Mouse (Mus musculus): ENCODE data around the gene Rybp. TPM values are rescaled to one million over a fixed set of nuclear protein-coding genes. Genes with fewer than 3 reads are reported as not detected.

Gene Rybp
- total RNA-seq, 4 experiments from 2014 or later = 9.6 to 11.9 (median 10.5) TPM

GRCm38 (mm10) chr6:100220917-100221560, 66.2 kb downstream of the Rybp start:
- no peak for DNase-seq (ENCODE audit: low spot score)

- DNase-seq (ENCODE audit: low spot score) = no peak
These were observed 67.3 kb downstream of the Rybp start for GRCm38 (mm10) chr6:100219971-100220370.

- peak; percentile 48 for DNase-seq (ENCODE audit: low spot score)
These were observed 68.5 kb downstream of the Rybp start for GRCm38 (mm10) chr6:100218541-100219341.

GRCm38 (mm10) chr6:100217507-100217906, 69.8 kb downstream of the Rybp start:
- no peak for DNase-seq (ENCODE audit: low spot score)

GRCm38 (mm10) chr6:100216945-100217344, 70.3 kb downstream of the Rybp start:
- DNase-seq (ENCODE audit: low spot score) = no peak

GRCm38 (mm10) chr6:100215809-100216208, 71.5 kb downstream of the Rybp start:
- DNase-seq (ENCODE audit: low spot score) = peak; percentile 46

GRCm38 (mm10) chr6:100214132-100214913, 73.0 kb downstream of the Rybp start:
- DNase-seq (ENCODE audit: low spot score) = no peak

GRCm38 (mm10) chr6:100213596-100213995, 73.7 kb downstream of the Rybp start:
- DNase-seq (ENCODE audit: low spot score) = no peak

GRCm38 (mm10) chr6:100212820-100213219, 74.5 kb downstream of the Rybp start:
- DNase-seq (ENCODE audit: low spot score) = no peak

- DNase-seq (ENCODE audit: low spot score) = no peak
These were observed 75.6 kb downstream of the Rybp start for GRCm38 (mm10) chr6:100211646-100212045.

- DNase-seq (ENCODE audit: low spot score) = no peak
These were observed 76.8 kb downstream of the Rybp start for GRCm38 (mm10) chr6:100210517-100210916.

- no peak for DNase-seq (ENCODE audit: low spot score)
These were observed 80.5 kb downstream of the Rybp start for GRCm38 (mm10) chr6:100206741-100207275.

- no peak for DNase-seq (ENCODE audit: low spot score)
These were observed 81.0 kb downstream of the Rybp start for GRCm38 (mm10) chr6:100206261-100206660.

GRCm38 (mm10) chr6:100204436-100204835, 82.8 kb downstream of the Rybp start:
- DNase-seq (ENCODE audit: low spot score) = no peak

- no peak for DNase-seq (ENCODE audit: low spot score)
These were observed 83.8 kb downstream of the Rybp start for GRCm38 (mm10) chr6:100203492-100203891.

GRCm38 (mm10) chr6:100202091-100202490, 85.2 kb downstream of the Rybp start:
- DNase-seq (ENCODE audit: low spot score) = no peak

- no peak for DNase-seq (ENCODE audit: low spot score)
These were observed 90.2 kb downstream of the Rybp start for GRCm38 (mm10) chr6:100197102-100197501.

GRCm38 (mm10) chr6:100195870-100196409, 91.3 kb downstream of the Rybp start:
- DNase-seq (ENCODE audit: low spot score) = peak; percentile 44

- no peak for DNase-seq (ENCODE audit: low spot score)
These were observed 92.2 kb downstream of the Rybp start for GRCm38 (mm10) chr6:100195091-100195490.

GRCm38 (mm10) chr6:100193760-100194159, 93.5 kb downstream of the Rybp start:
- no peak for DNase-seq (ENCODE audit: low spot score)

GRCm38 (mm10) chr6:100192691-100193229, 94.5 kb downstream of the Rybp start:
- DNase-seq (ENCODE audit: low spot score) = no peak

Measured in heart, adult 8-10 months (tissue).